In genomic region chr7:142497775-142498174, GRCm38 (mm10) we compare ENCODE assay signal across 11 mouse cellular contexts. TPM values are rescaled to one million over a fixed set of nuclear protein-coding genes. Genes with fewer than 3 reads are reported as not detected.
DNase-seq lines count a peak whose midpoint lies in the region; ATAC-seq and TF ChIP-seq lines count a peak whose summit lies in the region.
"Had no signal": no experiment of that assay in that cellular context is flagged by ENCODE, and none has a peak within 500 bp of the region (broad histone marks: within the 10 kb centered on the region; RNA-seq: fewer than 3 reads in every experiment).

No protein-coding gene starts in this region.

- TF ChIP-seq POLR2A in bone marrow, adult 2 months (IDR thresholded peaks at IDR 0.05; ENCODE audit: borderline replicate concordance, control insufficient read depth, low read depth, low read length), result no peak

- no peaks in the 10 kb centered on the region for H3K9me3 ChIP-seq in hindbrain, postnatal 0 days (ENCODE audit: low read length)
- no peaks in the 10 kb centered on the region for H3K9me3 ChIP-seq in hindbrain, embryonic 13.5 days
- H3K9me3 ChIP-seq in hindbrain, embryonic 10.5 days, result no peaks in the 10 kb centered on the region
- H3K9me3 ChIP-seq: heart, embryonic 13.5 days; liver, embryonic 13.5 days; stomach, embryonic 15.5 days had no signal

- no peak overlapping the region for H3K4me3 ChIP-seq in hindbrain, postnatal 0 days (ENCODE audit: low read length)
- H3K4me3 ChIP-seq in hindbrain, embryonic 13.5 days, result no peak overlapping the region
- no peak overlapping the region for H3K4me3 ChIP-seq in bone marrow, adult 2 months (replicated peaks; ENCODE audit: control insufficient read depth, low read depth, low read length)
- no peak overlapping the region for H3K4me3 ChIP-seq in hindbrain, embryonic 10.5 days
- H3K4me3 ChIP-seq: heart, embryonic 13.5 days; liver, embryonic 13.5 days; stomach, embryonic 15.5 days had no signal

- no peak for DNase-seq in hindbrain, postnatal 0 days (ENCODE audit: low spot score)
- DNase-seq in 416B (ENCODE audit: low read depth) (peak; percentile 58), MN1 (ENCODE audit: low spot score) (no peak)
- DNase-seq in kidney, postnatal 14 days, result peak; percentile 45
- DNase-seq in frontal cortex, postnatal 10 days (ENCODE audit: low spot score in 2 of 2), result no peak
- DNase-seq in hindbrain, embryonic 10.5 days (ENCODE audit: low spot score), result no peak
- DNase-seq: liver, embryonic 13.5 days had no signal

- no peak overlapping the region for H3K27ac ChIP-seq in hindbrain, postnatal 0 days
- no peak overlapping the region for H3K27ac ChIP-seq in hindbrain, embryonic 13.5 days
- H3K27ac ChIP-seq in bone marrow, adult 2 months (ENCODE audit: control insufficient read depth, insufficient read depth, low read depth, low read length, poor library complexity), result no peak overlapping the region
- no peak overlapping the region for H3K27ac ChIP-seq in hindbrain, embryonic 10.5 days
- H3K27ac ChIP-seq: liver, embryonic 13.5 days; stomach, embryonic 15.5 days had no signal

- peak; percentile 30 for TF ChIP-seq CTCF in hindbrain, postnatal 0 days (IDR thresholded peaks at IDR 0.05; ENCODE audit: low read depth)
- peak; percentile 74 for TF ChIP-seq CTCF in bone marrow, adult 2 months (IDR thresholded peaks at IDR 0.05; ENCODE audit: control insufficient read depth, insufficient read depth, low read length)

- no peaks in the 10 kb centered on the region for H3K36me3 ChIP-seq in hindbrain, postnatal 0 days (ENCODE audit: insufficient read depth, low read length)
- no peaks in the 10 kb centered on the region for H3K36me3 ChIP-seq in hindbrain, embryonic 13.5 days
- H3K36me3 ChIP-seq in hindbrain, embryonic 10.5 days, result no peaks in the 10 kb centered on the region
- H3K36me3 ChIP-seq: liver, embryonic 13.5 days had no signal

- WGBS in hindbrain, postnatal 0 days, result 97% methylated on average over 2 of the region's 2 CpGs
- WGBS in hindbrain, embryonic 13.5 days, result 91% methylated on average over 2 of the region's 2 CpGs
- 67% methylated on average over 2 of the region's 2 CpGs for WGBS in bone marrow, adult 2 months
- WGBS in hindbrain, embryonic 10.5 days, result 90% methylated on average over 2 of the region's 2 CpGs

- H3K4me1 ChIP-seq in hindbrain, postnatal 0 days (ENCODE audit: insufficient read depth, low read length), result no peaks in the 10 kb centered on the region
- H3K4me1 ChIP-seq in hindbrain, embryonic 13.5 days (replicated peaks), result no peaks in the 10 kb centered on the region
- no peaks in the 10 kb centered on the region for H3K4me1 ChIP-seq in bone marrow, adult 2 months (ENCODE audit: control insufficient read depth, insufficient read depth, low read length)
- H3K4me1 ChIP-seq in hindbrain, embryonic 10.5 days (replicated peaks), result peaks cover 22% of the 10 kb centered on the region
- H3K4me1 ChIP-seq: liver, embryonic 13.5 days had no signal

- no peak for ATAC-seq in hindbrain, postnatal 0 days
- ATAC-seq in hindbrain, embryonic 13.5 days (ENCODE audit: low FRiP score), result no peak

- H3K4me2 ChIP-seq in hindbrain, postnatal 0 days (ENCODE audit: low read depth, low read length), result no peak overlapping the region
- no peak overlapping the region for H3K4me2 ChIP-seq in hindbrain, embryonic 13.5 days
- H3K4me2 ChIP-seq: heart, embryonic 13.5 days; liver, embryonic 13.5 days; stomach, embryonic 15.5 days had no signal

- no peak overlapping the region for H3K9ac ChIP-seq in hindbrain, postnatal 0 days (replicated peaks; ENCODE audit: low read length)
- no peak overlapping the region for H3K9ac ChIP-seq in hindbrain, embryonic 13.5 days
- H3K9ac ChIP-seq: heart, embryonic 13.5 days; liver, embryonic 13.5 days; stomach, embryonic 15.5 days had no signal

- H3K27me3 ChIP-seq in hindbrain, postnatal 0 days (ENCODE audit: insufficient read depth, low read length), result no peaks in the 10 kb centered on the region
- no peaks in the 10 kb centered on the region for H3K27me3 ChIP-seq in hindbrain, embryonic 13.5 days
- no peaks in the 10 kb centered on the region for H3K27me3 ChIP-seq in hindbrain, embryonic 10.5 days (ENCODE audit: insufficient read depth, poor library complexity, severe bottlenecking)
- H3K27me3 ChIP-seq: heart, embryonic 13.5 days; stomach, embryonic 15.5 days had no signal

RNA-seq across cellular contexts. Expression of gene Tnnt3, which starts 0.9 kb away (rescaled TPM):
- 1.3 and 4.7 TPM in 2 replicates for total RNA-seq in hindbrain, postnatal 0 days (2014; rRNA removed)
- 3.1 and 3.9 TPM in 2 replicates for polyA plus RNA-seq in hindbrain, postnatal 0 days (2015; fragmentation: Nextera tagmentation; extraction: Ambion mirVana)
- 1.1 and 2.5 TPM in 2 replicates for polyA plus RNA-seq in hindbrain, embryonic 13.5 days (2015; fragmentation: Nextera tagmentation; extraction: Ambion mirVana)
- polyA plus RNA-seq in bone marrow, adult 2 months (2011; ENCODE audit: insufficient read depth, insufficient read length, low replicate concordance, missing spikeins), result 42.0 and 73.4 TPM in 2 replicates
- polyA plus RNA-seq in hindbrain, embryonic 10.5 days (2016; fragmentation: Nextera tagmentation; extraction: Ambion mirVana), result 1.1 and 3.0 TPM in 2 replicates

RNA-seq across cellular contexts. Expression of gene Mrpl23, which starts 34.7 kb away (rescaled TPM):
- total RNA-seq in hindbrain, postnatal 0 days (2014; rRNA removed), result 64.0 and 69.3 TPM in 2 replicates
- polyA plus RNA-seq in hindbrain, postnatal 0 days (2015; fragmentation: Nextera tagmentation; extraction: Ambion mirVana), result 17.4 and 25.5 TPM in 2 replicates
- 16.9 and 19.5 TPM in 2 replicates for polyA plus RNA-seq in hindbrain, embryonic 13.5 days (2015; fragmentation: Nextera tagmentation; extraction: Ambion mirVana)
- polyA plus RNA-seq in bone marrow, adult 2 months (2011; ENCODE audit: insufficient read depth, insufficient read length, low replicate concordance, missing spikeins), result 0.40 and 0.86 TPM in 2 replicates
- polyA plus RNA-seq in hindbrain, embryonic 10.5 days (2016; fragmentation: Nextera tagmentation; extraction: Ambion mirVana), result 17.7 and 19.7 TPM in 2 replicates

RNA-seq across cellular contexts. Expression of gene Lsp1, which starts 37.2 kb away (rescaled TPM):
- total RNA-seq in hindbrain, postnatal 0 days (2014; rRNA removed), result 4.6 and 16.6 TPM in 2 replicates
- 6.6 and 7.2 TPM in 2 replicates for polyA plus RNA-seq in hindbrain, postnatal 0 days (2015; fragmentation: Nextera tagmentation; extraction: Ambion mirVana)
- 5.1 and 6.8 TPM in 2 replicates for polyA plus RNA-seq in hindbrain, embryonic 13.5 days (2015; fragmentation: Nextera tagmentation; extraction: Ambion mirVana)
- 135 and 280 TPM in 2 replicates for polyA plus RNA-seq in bone marrow, adult 2 months (2011; ENCODE audit: insufficient read depth, insufficient read length, low replicate concordance, missing spikeins)
- 17.9 and 19.4 TPM in 2 replicates for polyA plus RNA-seq in hindbrain, embryonic 10.5 days (2016; fragmentation: Nextera tagmentation; extraction: Ambion mirVana)

RNA-seq across cellular contexts. Expression of gene Tnni2, which starts 56.2 kb away (rescaled TPM):
- 1.3 and 8.5 TPM in 2 replicates for total RNA-seq in hindbrain, postnatal 0 days (2014; rRNA removed)
- 0.63 TPM in 2 replicates for polyA plus RNA-seq in hindbrain, postnatal 0 days (2015; fragmentation: Nextera tagmentation; extraction: Ambion mirVana)
- polyA plus RNA-seq in hindbrain, embryonic 13.5 days (2015; fragmentation: Nextera tagmentation; extraction: Ambion mirVana), result 1.4 and 1.8 TPM in 2 replicates
- polyA plus RNA-seq in bone marrow, adult 2 months (2011; ENCODE audit: insufficient read depth, insufficient read length, low replicate concordance, missing spikeins), result 19.2 and 51.8 TPM in 2 replicates
- polyA plus RNA-seq in hindbrain, embryonic 10.5 days (2016; fragmentation: Nextera tagmentation; extraction: Ambion mirVana), result 1.2 and 1.3 TPM in 2 replicates

Comparison
In these comparisons a context has a peak if more than half of its experiments do, and no peak if none do; other contexts are left out.
1. DNase-seq: peak in 416B (single experiment) and kidney, postnatal 14 days (single experiment); none in hindbrain, postnatal 0 days (single experiment), frontal cortex, postnatal 10 days (0 of 2), MN1 (single experiment) and hindbrain, embryonic 10.5 days (single experiment).